Mouse (Mus musculus): ENCODE measurements around the gene Tuft1. TPM values are rescaled to one million over a fixed set of nuclear protein-coding genes. Genes with fewer than 3 reads are reported as not detected.

Tuft1 gene
- polyA plus RNA-seq, 1 experiment from 2014 or later: 4.5 TPM

- ATAC-seq (ENCODE audit: low FRiP score): no peak
- H3K27ac ChIP-seq: no peak overlapping the region
- H3K9ac ChIP-seq: no peak overlapping the region
- H3K4me2 ChIP-seq: no peak overlapping the region
- H3K27me3 ChIP-seq: no peaks in the 10 kb centered on the region
- H3K4me3 ChIP-seq: no peak overlapping the region
- no peaks in the 10 kb centered on the region for H3K9me3 ChIP-seq
- H3K36me3 ChIP-seq: no peaks in the 10 kb centered on the region
- peaks cover 11% of the 10 kb centered on the region for H3K4me1 ChIP-seq (replicated peaks)
- 89% methylated on average over 6 of the region's 6 CpGs for WGBS
Observed at GRCm38 (mm10) chr3:94574506-94574905, 84.2 kb downstream of the Tuft1 start.

GRCm38 (mm10) chr3:94567242-94567641 lies 91.4 kb downstream of the Tuft1 start:
- WGBS: 58% methylated on average over 2 of the region's 2 CpGs
- ATAC-seq (ENCODE audit: low FRiP score): no peak

DNA sequence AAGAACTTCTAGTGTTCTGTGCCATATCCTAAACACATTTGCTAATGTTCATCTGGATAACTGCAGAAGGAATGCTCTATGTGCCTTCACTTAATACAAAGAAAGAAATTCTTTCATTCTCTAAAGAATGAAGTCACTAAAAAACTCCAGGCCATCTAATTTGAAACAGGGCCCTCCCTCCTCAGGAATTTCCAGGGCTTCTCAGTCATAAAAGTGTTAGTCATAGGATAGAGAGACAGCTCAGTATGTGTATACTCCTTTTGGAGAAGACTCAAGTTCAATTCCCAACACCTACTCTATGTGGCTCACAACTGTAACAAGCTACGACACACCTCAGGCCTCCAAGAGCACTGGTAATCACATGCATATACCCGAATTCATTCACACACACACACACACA lies 93.1 kb downstream of the Tuft1 start:
- ATAC-seq (ENCODE audit: low FRiP score): no peak
- WGBS: 88% methylated on average over 2 of the region's 2 CpGs
- Histone ChIP-seq H3K4me1 (replicated peaks) (peaks cover 2% of the 10 kb centered on the region; the same call in 1 of the 2 replicates), H3K4me3 (no peak overlapping the region), H3K27ac (no peak overlapping the region), H3K9ac (no peak overlapping the region), H3K4me2 (no peak overlapping the region), H3K9me3 (no peaks in the 10 kb centered on the region), H3K36me3 (no peaks in the 10 kb centered on the region), H3K27me3 (no peaks in the 10 kb centered on the region)

More at GRCm38 (mm10) chr3:94567242-94567641, 91.4 kb downstream of the Tuft1 start:
- peaks cover 2% of the 10 kb centered on the region; the same call in 1 of the 2 replicates for H3K4me1 ChIP-seq (replicated peaks)
- no peaks in the 10 kb centered on the region for H3K36me3 ChIP-seq
- H3K9me3 ChIP-seq: no peaks in the 10 kb centered on the region
- no peak overlapping the region for H3K4me3 ChIP-seq
- no peak overlapping the region for H3K9ac ChIP-seq
- no peak overlapping the region for H3K4me2 ChIP-seq
- H3K27me3 ChIP-seq: no peaks in the 10 kb centered on the region
- H3K27ac ChIP-seq: no peak overlapping the region

- peaks cover 1% of the 10 kb centered on the region for H3K36me3 ChIP-seq
- no peak for ATAC-seq (ENCODE audit: low FRiP score)
- H3K4me3 ChIP-seq: no peak overlapping the region
- 64% methylated on average over 3 of the region's 3 CpGs for WGBS
- no peak overlapping the region for H3K4me2 ChIP-seq
- no peak overlapping the region for H3K9ac ChIP-seq
- H3K9me3 ChIP-seq: no peaks in the 10 kb centered on the region
- H3K27ac ChIP-seq: no peak overlapping the region
- H3K4me1 ChIP-seq (replicated peaks): peaks cover 2% of the 10 kb centered on the region; the same call in 1 of the 2 replicates
- H3K27me3 ChIP-seq: no peaks in the 10 kb centered on the region
Observed at GRCm38 (mm10) chr3:94565127-94565526, 93.5 kb downstream of the Tuft1 start.

DNA sequence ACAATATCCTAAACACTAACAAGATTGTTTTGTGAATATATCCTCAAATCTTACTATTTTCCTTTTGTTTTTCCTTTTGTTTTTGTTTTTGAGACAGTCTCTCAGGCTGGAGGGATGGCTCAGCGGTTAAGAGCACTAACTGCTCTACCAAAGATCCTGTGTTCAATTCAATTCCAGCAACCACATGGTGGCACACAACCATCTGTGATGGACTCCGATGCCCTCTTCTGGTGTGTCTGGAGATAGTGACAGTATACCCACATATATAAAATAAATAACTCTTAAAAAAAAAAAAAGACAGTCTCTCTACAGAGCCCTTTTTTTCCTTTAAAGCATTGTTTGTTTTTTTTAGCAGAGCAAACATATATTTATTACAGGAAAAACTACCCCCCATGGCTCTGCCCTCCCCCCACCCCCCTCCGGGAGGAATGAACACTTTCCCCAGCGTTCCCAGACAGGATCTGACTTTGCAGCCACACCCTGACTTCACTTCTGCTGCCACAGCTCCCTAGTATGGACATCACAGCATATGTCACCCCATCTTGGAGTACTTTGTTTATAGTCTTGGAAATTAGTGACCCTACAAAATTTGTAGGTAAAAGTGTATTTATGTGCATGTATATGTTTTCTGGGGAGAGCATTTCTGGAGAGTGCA lies 94.2 kb downstream of the Tuft1 start:
- no peaks in the 10 kb centered on the region for H3K9me3 ChIP-seq
- peaks cover 8% of the 10 kb centered on the region for H3K36me3 ChIP-seq
- no peak overlapping the region for H3K4me3 ChIP-seq
- H3K4me1 ChIP-seq (replicated peaks): peaks cover 2% of the 10 kb centered on the region; the same call in 1 of the 2 replicates
- H3K27me3 ChIP-seq: no peaks in the 10 kb centered on the region
- no peak for ATAC-seq (ENCODE audit: low FRiP score)
- no peak overlapping the region for H3K4me2 ChIP-seq
- H3K9ac ChIP-seq: no peak overlapping the region
- H3K27ac ChIP-seq: no peak overlapping the region
- WGBS: 80% methylated on average over 4 of the region's 4 CpGs

- peaks cover 12% of the 10 kb centered on the region for H3K36me3 ChIP-seq
- peaks cover 2% of the 10 kb centered on the region; the same call in 1 of the 2 replicates for H3K4me1 ChIP-seq (replicated peaks)
- ATAC-seq (ENCODE audit: low FRiP score): no peak
- WGBS: 84% methylated on average over 3 of the region's 3 CpGs
- H3K4me2 ChIP-seq: no peak overlapping the region
- no peaks in the 10 kb centered on the region for H3K27me3 ChIP-seq
- H3K27ac ChIP-seq: no peak overlapping the region
- no peaks in the 10 kb centered on the region for H3K9me3 ChIP-seq
- no peak overlapping the region for H3K4me3 ChIP-seq
- no peak overlapping the region for H3K9ac ChIP-seq
Observed at GRCm38 (mm10) chr3:94563163-94563562, 95.5 kb downstream of the Tuft1 start.

Other genes starting within 250 kb of the Tuft1 start
- 58.8 and 59.7 TPM in 2 replicates for gene Tdrkh, start 245.6 kb downstream of the Tuft1 start, polyA plus RNA-seq (2015; fragmentation: Nextera tagmentation; extraction: Ambion mirVana)
- gene Mrpl9, start 215.6 kb downstream of the Tuft1 start, polyA plus RNA-seq (2015; fragmentation: Nextera tagmentation; extraction: Ambion mirVana): 58.8 and 62.2 TPM in 2 replicates
- 1.0 and 1.5 TPM in 2 replicates for gene Oaz3, start 215.0 kb downstream of the Tuft1 start, polyA plus RNA-seq (2015; fragmentation: Nextera tagmentation; extraction: Ambion mirVana)
- 294 and 312 TPM in 2 replicates for gene Celf3, start 180.6 kb downstream of the Tuft1 start, polyA plus RNA-seq (2015; fragmentation: Nextera tagmentation; extraction: Ambion mirVana)
- gene Riiad1, start 178.5 kb downstream of the Tuft1 start, polyA plus RNA-seq (2015; fragmentation: Nextera tagmentation; extraction: Ambion mirVana): 25.0 and 27.1 TPM in 2 replicates
- 73.6 and 74.7 TPM in 2 replicates for gene Snx27, start 76.2 kb downstream of the Tuft1 start, polyA plus RNA-seq (2015; fragmentation: Nextera tagmentation; extraction: Ambion mirVana)
- gene Gm10972, start 15.8 kb downstream of the Tuft1 start, polyA plus RNA-seq (2015; fragmentation: Nextera tagmentation; extraction: Ambion mirVana): not detected in 2 replicates
- gene Selenbp2, start 34.7 kb upstream of the Tuft1 start, polyA plus RNA-seq (2015; fragmentation: Nextera tagmentation; extraction: Ambion mirVana): 0.52 TPM in 1 of 2 replicates, not detected in the other
- gene Cgn, start 127.6 kb upstream of the Tuft1 start, polyA plus RNA-seq (2015; fragmentation: Nextera tagmentation; extraction: Ambion mirVana): 7.4 and 7.6 TPM in 2 replicates
- gene Pogz, start 178.7 kb upstream of the Tuft1 start, polyA plus RNA-seq (2015; fragmentation: Nextera tagmentation; extraction: Ambion mirVana): 22.7 and 23.4 TPM in 2 replicates
- 366 and 376 TPM in 2 replicates for gene Psmb4, start 228.1 kb upstream of the Tuft1 start, polyA plus RNA-seq (2015; fragmentation: Nextera tagmentation; extraction: Ambion mirVana)